Comparison of ENCODE assay signal across 19 mouse cellular contexts in the genomic region with DNA sequence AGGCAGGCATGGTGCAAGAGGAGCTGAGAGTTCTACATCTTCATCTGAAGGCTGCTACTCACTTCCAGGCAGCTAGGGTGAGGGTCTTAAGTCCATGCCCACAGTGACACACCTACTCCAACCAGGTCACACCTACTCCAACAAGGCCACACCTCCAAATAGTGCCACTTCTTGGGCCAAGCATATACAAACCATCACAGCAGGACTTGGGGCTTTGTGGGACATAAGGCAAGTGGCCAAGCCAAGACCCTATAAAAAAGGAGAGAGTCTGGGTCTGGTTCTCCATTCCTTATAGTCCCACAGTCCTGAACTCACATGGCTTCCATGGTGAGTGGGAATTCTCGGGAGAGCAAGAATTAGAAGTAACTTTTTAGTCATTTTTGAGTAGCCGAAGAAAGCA. TPM values are rescaled to one million over a fixed set of nuclear protein-coding genes. Genes with fewer than 3 reads are reported as not detected.
DNase-seq lines count a peak whose midpoint lies in the region; ATAC-seq and TF ChIP-seq lines count a peak whose summit lies in the region.
"Not testable (repeated sequence)": the region's sequence is repeated elsewhere in the genome, so short reads cannot be mapped to it uniquely, and the experiment has no call there.
"Had no signal": no experiment of that assay in that cellular context is flagged by ENCODE, and none has a peak within 500 bp of the region (broad histone marks: within the 10 kb centered on the region; RNA-seq: fewer than 3 reads in every experiment).

No protein-coding gene starts in this region.

- peak overlapping the region; percentile 84; the same call in 1 of the 2 replicates for H3K4me3 ChIP-seq in E14TG2a.4 (replicated peaks; ENCODE audit: low read length)
- H3K4me3 ChIP-seq in gastrocnemius, adult 2 months: peak overlapping the region; percentile 85
- not testable (repeated sequence) for H3K4me3 ChIP-seq in heart, embryonic 13.5 days; hindbrain, embryonic 13.5 days; liver, embryonic 14.5 days (ENCODE audit: insufficient read depth in 1 of 2, low read depth in 2 of 2, low read length in 2 of 2); midbrain, embryonic 14.5 days (replicated peaks; ENCODE audit: low read depth, low read length); neural tube, embryonic 13.5 days
- H3K4me3 ChIP-seq in layer of hippocampus, adult 2 months: peak overlapping the region; percentile 26; the same call in 1 of the 2 replicates

- not testable (repeated sequence) for H3K9me3 ChIP-seq in E14TG2a.4 (ENCODE audit: low read length); heart, embryonic 13.5 days; hindbrain, embryonic 13.5 days; liver, embryonic 14.5 days (ENCODE audit: control insufficient read depth, low read length); midbrain, embryonic 14.5 days (ENCODE audit: control insufficient read depth, low read length); neural tube, embryonic 13.5 days

- TF ChIP-seq EP300 in liver, embryonic 14.5 days (IDR thresholded peaks at IDR 0.05; ENCODE audit: low read depth): not testable (repeated sequence)

- intact Hi-C loops in gastrocnemius, adult 2 months (cut with DNase I): loop anchor here (2.0 kb wide), 2 partner anchors 19 to 37 kb away; no protein-coding TSS in a partner anchor

- not testable (repeated sequence) for H3K36me3 ChIP-seq in E14TG2a.4 (ENCODE audit: insufficient read depth, low read length); heart, embryonic 13.5 days; hindbrain, embryonic 13.5 days; liver, embryonic 14.5 days (replicated peaks; ENCODE audit: control insufficient read depth, insufficient read depth, low read depth); midbrain, embryonic 14.5 days (ENCODE audit: control insufficient read depth, insufficient read depth, low read length); neural tube, embryonic 13.5 days

- DNase-seq in gastrocnemius, adult 2 months; layer of hippocampus, adult 2 months (ENCODE audit: low spot score in 2 of 2); liver, embryonic 14.5 days (ENCODE audit: low read depth in 3 of 3, low spot score in 3 of 3); midbrain, embryonic 14.5 days: not testable (repeated sequence)

- H3K27me3 ChIP-seq in E14TG2a.4 (ENCODE audit: insufficient read depth, low read length): peaks cover 70% of the 10 kb centered on the region
- peaks cover 26% of the 10 kb centered on the region for H3K27me3 ChIP-seq in heart, embryonic 13.5 days (replicated peaks)
- peaks cover 49% of the 10 kb centered on the region for H3K27me3 ChIP-seq in hindbrain, embryonic 13.5 days
- peaks cover 34% of the 10 kb centered on the region for H3K27me3 ChIP-seq in liver, embryonic 14.5 days (ENCODE audit: control insufficient read depth, insufficient read depth, low read length)
- not testable (repeated sequence) for H3K27me3 ChIP-seq in midbrain, embryonic 14.5 days (ENCODE audit: control insufficient read depth, insufficient read depth, low read length)
- peaks cover 35% of the 10 kb centered on the region for H3K27me3 ChIP-seq in neural tube, embryonic 13.5 days

- peaks cover 25% of the 10 kb centered on the region for H3K4me1 ChIP-seq in E14TG2a.4 (replicated peaks; ENCODE audit: low read depth, low read length)
- peaks cover 23% of the 10 kb centered on the region for H3K4me1 ChIP-seq in heart, embryonic 13.5 days
- peaks cover 14% of the 10 kb centered on the region for H3K4me1 ChIP-seq in hindbrain, embryonic 13.5 days (replicated peaks)
- not testable (repeated sequence) for H3K4me1 ChIP-seq in liver, embryonic 14.5 days (replicated peaks; ENCODE audit: control insufficient read depth in 2 of 2, insufficient read depth in 2 of 2, low read length in 1 of 2); midbrain, embryonic 14.5 days (ENCODE audit: control insufficient read depth, insufficient read depth, low read length)
- peaks cover 17% of the 10 kb centered on the region for H3K4me1 ChIP-seq in neural tube, embryonic 13.5 days (replicated peaks)

- not testable (repeated sequence) for H3K9ac ChIP-seq in heart, embryonic 13.5 days; hindbrain, embryonic 13.5 days; liver, embryonic 14.5 days (replicated peaks); midbrain, embryonic 14.5 days (replicated peaks; ENCODE audit: low read length); neural tube, embryonic 13.5 days

- TF ChIP-seq CTCF in E14TG2a.4 (conservative IDR thresholded peaks at IDR 0.05; ENCODE audit: low read length); gastrocnemius, adult 2 months (IDR thresholded peaks at IDR 0.05); layer of hippocampus, adult 2 months (conservative IDR thresholded peaks at IDR 0.05); liver, embryonic 14.5 days (IDR thresholded peaks at IDR 0.05; ENCODE audit: low read depth): not testable (repeated sequence)

- WGBS in heart, embryonic 13.5 days: 74% methylated on average over 2 of the region's 2 CpGs
- 86% methylated on average over 2 of the region's 2 CpGs for WGBS in hindbrain, embryonic 13.5 days
- WGBS in liver, embryonic 14.5 days (ENCODE audit: insufficient replicate concordance): 69% methylated on average over 2 of the region's 2 CpGs
- WGBS in midbrain, embryonic 14.5 days: 83% methylated on average over 2 of the region's 2 CpGs
- WGBS in neural tube, embryonic 13.5 days: 77% methylated on average over 2 of the region's 2 CpGs

- peak overlapping the region; percentile 100 for H3K4me2 ChIP-seq in heart, embryonic 13.5 days
- H3K4me2 ChIP-seq in hindbrain, embryonic 13.5 days: peak overlapping the region; percentile 97; the same call in 1 of the 2 replicates
- H3K4me2 ChIP-seq in liver, embryonic 14.5 days (ENCODE audit: low read depth): peak overlapping the region; percentile 65; the same call in 1 of the 2 replicates
- H3K4me2 ChIP-seq in midbrain, embryonic 14.5 days (ENCODE audit: low read length): peak overlapping the region; percentile 93
- H3K4me2 ChIP-seq in neural tube, embryonic 13.5 days: peak overlapping the region; percentile 89; the same call in 1 of the 2 replicates

- ATAC-seq in heart, embryonic 13.5 days (ENCODE audit: extremely low read depth, insufficient number of reproducible peaks, low FRiP score, low TSS enrichment); hindbrain, embryonic 13.5 days (ENCODE audit: low FRiP score); liver, embryonic 14.5 days (ENCODE audit: insufficient read depth); midbrain, embryonic 14.5 days (ENCODE audit: low FRiP score, low TSS enrichment); neural tube, embryonic 13.5 days (ENCODE audit: low read depth): not testable (repeated sequence)

- not testable (repeated sequence) for H3K27ac ChIP-seq in gastrocnemius, adult 2 months; heart, embryonic 13.5 days (replicated peaks); hindbrain, embryonic 13.5 days; layer of hippocampus, adult 2 months; liver, embryonic 14.5 days; midbrain, embryonic 14.5 days (replicated peaks; ENCODE audit: low read depth, low read length); neural tube, embryonic 13.5 days (replicated peaks)

RNA-seq across cellular contexts. Expression of a gene that starts 1.0 kb away (rescaled TPM):
- 1 to 10 TPM; 4.7 to 8.6 TPM for total RNA-seq in gastrocnemius, adult 2 months (2021)
- 3.2 and 3.6 TPM in 2 replicates for polyA plus RNA-seq in heart, embryonic 13.5 days (2015; fragmentation: Nextera tagmentation; extraction: Ambion mirVana)
- 7.3 and 8.2 TPM in 2 replicates for polyA plus RNA-seq in hindbrain, embryonic 13.5 days (2015; fragmentation: Nextera tagmentation; extraction: Ambion mirVana)
- 100 to 1,000 TPM; 267 to 277 TPM for total RNA-seq in layer of hippocampus, adult 2 months (2021)
- 0.23 and 0.29 TPM in 2 replicates for polyA plus RNA-seq in liver, embryonic 14.5 days (2012; rRNA removed)
- polyA plus RNA-seq in liver, embryonic 14.5 days (2014; fragmentation: Nextera tagmentation; extraction: Ambion mirVana): 0.08 and 0.15 TPM in 2 replicates
- 8.6 and 12.0 TPM in 2 replicates for polyA plus RNA-seq in midbrain, embryonic 14.5 days (2014; fragmentation: Nextera tagmentation; extraction: Ambion mirVana)
- 6.5 and 6.7 TPM in 2 replicates for polyA plus RNA-seq in neural tube, embryonic 13.5 days (2015; fragmentation: Nextera tagmentation; extraction: Ambion mirVana)
- total RNA-seq: granulocyte monocyte progenitor cell, adult 5-6 weeks had no signal

RNA-seq across cellular contexts. Expression of a gene that starts 44.6 kb away (rescaled TPM):
- not detected for total RNA-seq in gastrocnemius, adult 2 months (2021)
- not detected in 2 replicates for polyA plus RNA-seq in heart, embryonic 13.5 days (2015; fragmentation: Nextera tagmentation; extraction: Ambion mirVana)
- polyA plus RNA-seq in hindbrain, embryonic 13.5 days (2015; fragmentation: Nextera tagmentation; extraction: Ambion mirVana): not detected in 2 replicates
- not detected for total RNA-seq in layer of hippocampus, adult 2 months (2021)
- polyA plus RNA-seq in liver, embryonic 14.5 days (2012; rRNA removed): not detected in 2 replicates
- polyA plus RNA-seq in liver, embryonic 14.5 days (2014; fragmentation: Nextera tagmentation; extraction: Ambion mirVana): not detected in 2 replicates
- polyA plus RNA-seq in midbrain, embryonic 14.5 days (2014; fragmentation: Nextera tagmentation; extraction: Ambion mirVana): not detected in 2 replicates
- not detected in 2 replicates for polyA plus RNA-seq in neural tube, embryonic 13.5 days (2015; fragmentation: Nextera tagmentation; extraction: Ambion mirVana)
- total RNA-seq: adrenal gland, postnatal 10 days; gastrocnemius, postnatal 10 days; granulocyte monocyte progenitor cell, adult 5-6 weeks; heart, postnatal 25 days; left cerebral cortex, postnatal 25 days; megakaryocyte, adult 5-6 weeks had no signal
- polyA plus RNA-seq: cerebellum, adult 2 months; forebrain, embryonic 15.5 days; hindbrain, embryonic 16.5 days; kidney, embryonic 15.5 days; limb, embryonic 14.5 days had no signal

RNA-seq across cellular contexts. Expression of a gene that starts 53.9 kb away (rescaled TPM):
- under 1 TPM in 1 of 2 experiments, not detected in 1; 0.08 TPM for total RNA-seq in gastrocnemius, adult 2 months (2021)
- 11.5 and 11.7 TPM in 2 replicates for polyA plus RNA-seq in heart, embryonic 13.5 days (2015; fragmentation: Nextera tagmentation; extraction: Ambion mirVana)
- 10.0 and 12.0 TPM in 2 replicates for polyA plus RNA-seq in hindbrain, embryonic 13.5 days (2015; fragmentation: Nextera tagmentation; extraction: Ambion mirVana)
- total RNA-seq in layer of hippocampus, adult 2 months (2021): 1 to 10 TPM in 1 of 2 experiments, under 1 TPM in 1; 0.87 to 2.7 TPM
- polyA plus RNA-seq in liver, embryonic 14.5 days (2012; rRNA removed): 5.2 and 5.5 TPM in 2 replicates
- 8.5 and 8.6 TPM in 2 replicates for polyA plus RNA-seq in liver, embryonic 14.5 days (2014; fragmentation: Nextera tagmentation; extraction: Ambion mirVana)
- polyA plus RNA-seq in midbrain, embryonic 14.5 days (2014; fragmentation: Nextera tagmentation; extraction: Ambion mirVana): 6.3 and 13.3 TPM in 2 replicates
- polyA plus RNA-seq in neural tube, embryonic 13.5 days (2015; fragmentation: Nextera tagmentation; extraction: Ambion mirVana): 7.3 and 7.8 TPM in 2 replicates
